Mouse (Mus musculus): ENCODE measurements at regions not wholly inside any gene's neighbourhood (a gene's known extent, or its start where the extent isn't known, plus 50 kb on each side); places are given as distances from the start of the nearest gene placed in this dataset.
"Not testable (repeated sequence)": the region's sequence is repeated elsewhere in the genome, so short reads cannot be mapped to it uniquely, and the experiment has no call there.

- DNase-seq (ENCODE audit: low read depth, low spot score) = no peak
- 83% methylated on average over 5 of the region's 5 CpGs for WGBS
Measured at GRCm38 (mm10) chr13:52216343-52216742, 314.7 kb downstream of the Diras2 start.

- 76% methylated on average over 5 of the region's 5 CpGs for WGBS
- DNase-seq (ENCODE audit: low read depth, low spot score) = no peak
Measured at GRCm38 (mm10) chr13:52217066-52217465, 314.0 kb downstream of the Diras2 start.

- DNase-seq (ENCODE audit: low read depth, low spot score) = no peak
- 77% methylated on average over 7 of the region's 7 CpGs for WGBS
Measured at GRCm38 (mm10) chr13:52217741-52218140, 313.3 kb downstream of the Diras2 start.

- no peak for DNase-seq (ENCODE audit: low read depth, low spot score)
- WGBS = 57% methylated on average over 11 of the region's 11 CpGs
Measured at GRCm38 (mm10) chr13:52222315-52223097, 308.6 kb downstream of the Diras2 start.

GRCm38 (mm10) chr13:52223098-52223962, 307.7 kb downstream of the Diras2 start:
- no peak for DNase-seq (ENCODE audit: low read depth, low spot score)
- 86% methylated on average over 6 of the region's 6 CpGs for WGBS

GRCm38 (mm10) chr13:52233971-52234370, 297.1 kb downstream of the Diras2 start:
- no peak for DNase-seq (ENCODE audit: low read depth, low spot score)
- WGBS = 69% methylated on average over 5 of the region's 5 CpGs

- WGBS = 20% methylated on average over 10 of the region's 10 CpGs
- DNase-seq (ENCODE audit: low read depth, low spot score) = no peak
Measured at GRCm38 (mm10) chr13:52236105-52236504, 295.0 kb downstream of the Diras2 start.

- DNase-seq (ENCODE audit: low read depth, low spot score) = no peak
- 94% methylated on average over 1 of the region's 1 CpGs for WGBS
Measured at GRCm38 (mm10) chr13:52239563-52239962, 291.5 kb downstream of the Diras2 start.

GRCm38 (mm10) chr13:52241761-52242160, 289.3 kb downstream of the Diras2 start:
- no peak for DNase-seq (ENCODE audit: low read depth, low spot score)
- 65% methylated on average over 1 of the region's 1 CpGs for WGBS

GRCm38 (mm10) chr13:52249492-52249891, 281.6 kb downstream of the Diras2 start:
- WGBS = 80% methylated on average over 2 of the region's 2 CpGs
- no peak for DNase-seq (ENCODE audit: low read depth, low spot score)

GRCm38 (mm10) chr13:52250371-52250770, 280.7 kb downstream of the Diras2 start:
- no peak for DNase-seq (ENCODE audit: low read depth, low spot score)
- WGBS = 41% methylated on average over 4 of the region's 4 CpGs

GRCm38 (mm10) chr13:52252303-52252702, 278.8 kb downstream of the Diras2 start:
- WGBS = 70% methylated on average over 4 of the region's 4 CpGs
- no peak for DNase-seq (ENCODE audit: low read depth, low spot score)

GRCm38 (mm10) chr13:52252726-52253125, 278.4 kb downstream of the Diras2 start:
- WGBS = 39% methylated on average over 6 of the region's 6 CpGs
- not testable (repeated sequence) for DNase-seq (ENCODE audit: low read depth, low spot score)

- WGBS = 29% methylated on average over 8 of the region's 8 CpGs
- no peak for DNase-seq (ENCODE audit: low read depth, low spot score)
Measured at GRCm38 (mm10) chr13:52253138-52253537, 277.9 kb downstream of the Diras2 start.

GRCm38 (mm10) chr13:52254185-52254584, 276.9 kb downstream of the Diras2 start:
- no peak for DNase-seq (ENCODE audit: low read depth, low spot score)

GRCm38 (mm10) chr13:52255697-52256096, 275.4 kb downstream of the Diras2 start:
- no peak for DNase-seq (ENCODE audit: low read depth, low spot score)
- WGBS = 69% methylated on average over 5 of the region's 5 CpGs

More at GRCm38 (mm10) chr13:52254185-52254584, 276.9 kb downstream of the Diras2 start:
- 11% methylated on average over 9 of the region's 9 CpGs for WGBS

GRCm38 (mm10) chr13:52258373-52258772, 272.7 kb downstream of the Diras2 start:
- 70% methylated on average over 8 of the region's 8 CpGs for WGBS
- no peak for DNase-seq (ENCODE audit: low read depth, low spot score)

- WGBS = 90% methylated on average over 14 of the region's 14 CpGs
Measured at GRCm38 (mm10) chr13:52262949-52263550, 268.0 kb downstream of the Diras2 start.

GRCm38 (mm10) chr13:52268279-52268678, 262.8 kb downstream of the Diras2 start:
- 58% methylated on average over 6 of the region's 6 CpGs for WGBS
- DNase-seq (ENCODE audit: low read depth, low spot score) = no peak

More at GRCm38 (mm10) chr13:52262949-52263550, 268.0 kb downstream of the Diras2 start:
- DNase-seq (ENCODE audit: low read depth, low spot score) = no peak
